In genomic region chr8:13601166-13601565, GRCm38 (mm10) we compare ENCODE assay signal across 12 mouse cellular contexts. TPM values are rescaled to one million over a fixed set of nuclear protein-coding genes. Genes with fewer than 3 reads are reported as not detected.
DNase-seq lines count a peak whose midpoint lies in the region.
"Had no signal": no experiment of that assay in that cellular context is flagged by ENCODE, and none has a peak within 500 bp of the region (broad histone marks: within the 10 kb centered on the region; RNA-seq: fewer than 3 reads in every experiment).

No protein-coding gene starts in this region.

- H3K36me3 ChIP-seq in midbrain, embryonic 10.5 days: peaks cover 24% of the 10 kb centered on the region

- peak; percentile 84 for DNase-seq in CD4-positive, CD25-positive, alpha-beta regulatory T cell, adult 2 months (ENCODE audit: low read depth, low spot score)
- DNase-seq in R1 (ENCODE audit: low read depth, low spot score): peak; percentile 26
- DNase-seq in lung, postnatal 14 days: peak; percentile 47
- DNase-seq in spleen, postnatal 4 days (ENCODE audit: low spot score in 2 of 2): peak; percentile 43 to 70
- no peak for DNase-seq in ovary, postnatal 10 days (ENCODE audit: low spot score)
- no peak for DNase-seq in layer of hippocampus, postnatal 10 days (ENCODE audit: low spot score in 2 of 2)
- no peak for DNase-seq in midbrain, embryonic 10.5 days (ENCODE audit: low spot score)
- DNase-seq: cerebellum, postnatal 36 days had no signal

- no peaks in the 10 kb centered on the region for H3K27me3 ChIP-seq in midbrain, embryonic 10.5 days (ENCODE audit: low read depth, poor library complexity, severe bottlenecking)
- H3K27me3 ChIP-seq: forebrain, embryonic 12.5 days; hindbrain, embryonic 12.5 days had no signal

- no peaks in the 10 kb centered on the region for H3K4me1 ChIP-seq in midbrain, embryonic 10.5 days
- H3K4me1 ChIP-seq: forebrain, embryonic 12.5 days; hindbrain, embryonic 12.5 days had no signal

- H3K9me3 ChIP-seq in midbrain, embryonic 10.5 days (replicated peaks): no peaks in the 10 kb centered on the region
- H3K9me3 ChIP-seq: forebrain, embryonic 12.5 days; hindbrain, embryonic 12.5 days had no signal

- H3K4me3 ChIP-seq in midbrain, embryonic 10.5 days: no peak overlapping the region
- H3K4me3 ChIP-seq: forebrain, embryonic 12.5 days; hindbrain, embryonic 12.5 days; layer of hippocampus, adult 2 months had no signal

- WGBS in midbrain, embryonic 10.5 days: 90% methylated on average over 11 of the region's 11 CpGs

- H3K27ac ChIP-seq in midbrain, embryonic 10.5 days (replicated peaks): no peak overlapping the region
- H3K27ac ChIP-seq: forebrain, embryonic 12.5 days; hindbrain, embryonic 12.5 days; liver, embryonic 14.5 days had no signal

RNA-seq across cellular contexts. Expression of gene 1700029H14Rik, which starts 38.9 kb away (rescaled TPM):
- total RNA-seq in layer of hippocampus, postnatal 10 days (2021): not detected
- not detected in 2 replicates for polyA plus RNA-seq in midbrain, embryonic 10.5 days (2016; fragmentation: Nextera tagmentation; extraction: Ambion mirVana)
- total RNA-seq: layer of hippocampus, adult 2 months had no signal
- polyA plus RNA-seq: forebrain, embryonic 12.5 days; hindbrain, embryonic 12.5 days had no signal

Comparison
In these comparisons a context has a peak if more than half of its experiments do, and no peak if none do; other contexts are left out.
1. DNase-seq: peak in CD4-positive, CD25-positive, alpha-beta regulatory T cell, adult 2 months (single experiment), R1 (single experiment), lung, postnatal 14 days (single experiment) and spleen, postnatal 4 days (2 of 2); none in ovary, postnatal 10 days (single experiment), layer of hippocampus, postnatal 10 days (0 of 2) and midbrain, embryonic 10.5 days (single experiment).